In the genomic region with DNA sequence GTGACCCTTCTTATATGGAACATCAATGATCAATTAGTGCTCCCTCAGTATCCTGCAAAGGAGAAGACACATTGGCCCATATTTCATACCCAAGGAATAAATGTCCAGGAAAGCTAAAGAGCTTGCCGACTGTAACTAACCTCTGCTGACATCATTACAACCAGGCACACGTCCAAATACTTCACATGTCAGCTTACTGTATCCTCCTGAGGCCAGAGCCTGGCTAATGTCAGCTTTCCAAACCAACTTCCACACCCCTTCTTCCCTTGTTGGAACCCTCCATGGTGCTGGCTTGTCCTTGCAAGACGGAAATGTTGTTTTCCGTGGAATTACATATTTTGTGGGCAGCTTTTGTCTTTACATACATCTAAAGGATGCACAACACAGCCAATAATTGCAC, we compare ENCODE assay signal across 10 mouse cellular contexts.
DNase-seq lines count a peak whose midpoint lies in the region; ATAC-seq lines count a peak whose summit lies in the region.
"Had no signal": no experiment of that assay in that cellular context is flagged by ENCODE, and none has a peak within 500 bp of the region (broad histone marks: within the 10 kb centered on the region; RNA-seq: fewer than 3 reads in every experiment).

No protein-coding gene starts in this region.

- H3K27ac ChIP-seq in heart, embryonic 10.5 days = no peak overlapping the region
- no peak overlapping the region for H3K27ac ChIP-seq in midbrain, embryonic 14.5 days (replicated peaks; ENCODE audit: low read depth, low read length)
- no peak overlapping the region for H3K27ac ChIP-seq in midbrain, embryonic 13.5 days
- H3K27ac ChIP-seq: lung, embryonic 15.5 days had no signal

- no peaks in the 10 kb centered on the region for H3K9me3 ChIP-seq in heart, embryonic 10.5 days
- H3K9me3 ChIP-seq in midbrain, embryonic 14.5 days (ENCODE audit: control insufficient read depth, low read length) = no peaks in the 10 kb centered on the region
- no peaks in the 10 kb centered on the region for H3K9me3 ChIP-seq in midbrain, embryonic 13.5 days
- H3K9me3 ChIP-seq: lung, embryonic 15.5 days had no signal

- DNase-seq in heart, adult 8-10 months (ENCODE audit: low spot score) = peak; percentile 19
- DNase-seq in heart, embryonic 10.5 days (ENCODE audit: low spot score) = no peak
- DNase-seq in midbrain, embryonic 14.5 days = peak; percentile 13
- DNase-seq in adrenal gland, postnatal 36 days = peak; percentile 45 to 52
- peak; percentile 70 for DNase-seq in heart, postnatal 4 days
- DNase-seq in right cerebral cortex, adult 18-20 months = no peak
- DNase-seq: kidney, postnatal 25 days had no signal

- no peak overlapping the region for H3K9ac ChIP-seq in midbrain, embryonic 14.5 days (replicated peaks; ENCODE audit: low read length)
- no peak overlapping the region for H3K9ac ChIP-seq in midbrain, embryonic 13.5 days (replicated peaks)
- H3K9ac ChIP-seq: lung, embryonic 15.5 days had no signal

- H3K27me3 ChIP-seq in heart, embryonic 10.5 days (ENCODE audit: insufficient read depth, poor library complexity, severe bottlenecking) = no peaks in the 10 kb centered on the region
- H3K27me3 ChIP-seq in midbrain, embryonic 14.5 days (ENCODE audit: control insufficient read depth, insufficient read depth, low read length) = no peaks in the 10 kb centered on the region
- no peaks in the 10 kb centered on the region for H3K27me3 ChIP-seq in midbrain, embryonic 13.5 days
- H3K27me3 ChIP-seq: lung, embryonic 15.5 days had no signal

- H3K4me2 ChIP-seq in midbrain, embryonic 14.5 days (ENCODE audit: low read length) = no peak overlapping the region
- no peak overlapping the region for H3K4me2 ChIP-seq in midbrain, embryonic 13.5 days (replicated peaks)
- H3K4me2 ChIP-seq: lung, embryonic 15.5 days had no signal

- H3K36me3 ChIP-seq in heart, embryonic 10.5 days = no peaks in the 10 kb centered on the region
- H3K36me3 ChIP-seq in midbrain, embryonic 14.5 days (ENCODE audit: control insufficient read depth, insufficient read depth, low read length) = no peaks in the 10 kb centered on the region
- H3K36me3 ChIP-seq in midbrain, embryonic 13.5 days = no peaks in the 10 kb centered on the region
- H3K36me3 ChIP-seq: lung, embryonic 15.5 days had no signal

- ATAC-seq in midbrain, embryonic 14.5 days (ENCODE audit: low FRiP score, low TSS enrichment) = no peak
- no peak for ATAC-seq in midbrain, embryonic 13.5 days
- ATAC-seq in megakaryocyte progenitor cell, adult 5-6 weeks (replicated peaks; ENCODE audit: poor library complexity) = no peak

- 0 out of 2 replicates have a peak, but pooled peaks cover 2% of the 10 kb centered on the region for H3K4me1 ChIP-seq in heart, embryonic 10.5 days
- no peaks in the 10 kb centered on the region for H3K4me1 ChIP-seq in midbrain, embryonic 14.5 days (ENCODE audit: control insufficient read depth, insufficient read depth, low read length)
- H3K4me1 ChIP-seq in midbrain, embryonic 13.5 days (replicated peaks) = no peaks in the 10 kb centered on the region
- H3K4me1 ChIP-seq: lung, embryonic 15.5 days had no signal

- 53% methylated on average over 4 of the region's 4 CpGs for WGBS in heart, embryonic 10.5 days
- whole genome bisulfite sequencing in midbrain, embryonic 14.5 days = 73% methylated on average over 4 of the region's 4 CpGs
- WGBS in midbrain, embryonic 13.5 days = 81% methylated on average over 4 of the region's 4 CpGs

- H3K4me3 ChIP-seq in heart, embryonic 10.5 days = no peak overlapping the region
- H3K4me3 ChIP-seq in midbrain, embryonic 14.5 days (replicated peaks; ENCODE audit: low read depth, low read length) = no peak overlapping the region
- H3K4me3 ChIP-seq in midbrain, embryonic 13.5 days (replicated peaks) = no peak overlapping the region
- H3K4me3 ChIP-seq: lung, embryonic 15.5 days had no signal

Comparison
In these comparisons a context has a peak if more than half of its experiments do, and no peak if none do; other contexts are left out.
1. DNase-seq: peak in heart, adult 8-10 months (single experiment), midbrain, embryonic 14.5 days (single experiment), adrenal gland, postnatal 36 days (2 of 2) and heart, postnatal 4 days (single experiment); none in heart, embryonic 10.5 days (single experiment) and right cerebral cortex, adult 18-20 months (single experiment).